Mouse (Mus musculus) megakaryocyte, embryonic 14.5 days (primary cell): ENCODE results near the gene Tor4a.

Source experiments
- FLI1 ChIP-seq: IDR thresholded peaks from 2 replicates; pipeline ENCODE4 v1.6.1; 2012; ENCODE audit warnings: low read length, inconsistent platforms, mixed read lengths
- GATA1 ChIP-seq: IDR thresholded peaks from 3 replicates; pipeline ENCODE4 v1.6.1; 2012; ENCODE audit warnings: mixed read lengths, low read length, inconsistent platforms, borderline replicate concordance

DNA sequence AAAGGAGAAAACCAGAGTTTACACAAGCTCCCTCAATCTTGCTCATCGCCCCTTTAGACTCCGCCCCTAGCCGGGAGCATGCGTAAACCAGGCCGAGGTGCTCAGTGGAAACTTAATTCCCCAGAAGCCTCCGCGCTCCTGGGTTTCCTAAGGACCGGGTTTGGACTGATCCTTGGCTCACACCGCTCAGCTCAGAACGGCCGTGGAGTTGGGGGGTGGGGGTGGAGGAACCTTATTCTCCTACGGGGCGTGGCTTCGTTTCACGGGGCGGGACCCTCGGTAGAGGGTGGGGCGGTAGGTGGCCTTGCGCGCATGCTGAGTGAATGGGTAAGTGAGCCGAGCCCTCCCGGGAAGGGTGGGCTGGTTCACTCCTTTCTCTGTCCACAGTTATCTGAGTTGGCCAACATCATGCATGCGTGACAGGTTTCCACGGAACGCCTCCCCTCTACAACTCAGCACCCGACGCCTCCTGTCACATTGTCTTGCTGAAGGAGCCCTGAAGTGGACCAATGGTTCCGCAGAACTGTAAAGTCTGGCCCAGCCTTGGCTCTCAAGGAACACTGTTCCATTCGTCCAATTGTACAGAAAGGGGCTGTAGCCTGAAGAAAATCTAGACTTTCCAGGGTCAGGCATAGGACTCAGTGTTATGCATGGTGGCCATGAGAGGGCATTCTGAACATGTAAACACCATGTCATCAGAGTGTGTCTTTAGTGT is 44.2 kb upstream of the Tor4a start:
- no peak for TF ChIP-seq GATA1
- TF ChIP-seq FLI1 = no peak
